Mouse (Mus musculus) MEL (cell line): ENCODE results near the gene Nxph4. TPM values are rescaled to one million over a fixed set of nuclear protein-coding genes. Genes with fewer than 3 reads are reported as not detected.
A peak's percentile ranks its signal among the peaks of the same experiment; 100 is the strongest.

Source experiments
- DNase-seq: peaks from one replicate; pipeline ENCODE4 v3.0.0; 2011; ENCODE audit warnings: low read depth, low spot score
- H3K27ac ChIP-seq: 2 replicates; pipeline ENCODE4 v1.5.1; 2012; ENCODE audit warnings: low read depth, mild to moderate bottlenecking, control low read depth, low read length, moderate library complexity; ENCODE audit not compliant: control insufficient read depth
- H3K27me3 ChIP-seq, 2 experiments: fragments of 150-350 bp in 1 of 2; sonication (generic) in 1 of 2; 2 replicates each; pipeline ENCODE4 v1.6.1; 2012; ENCODE audit warnings: low read length in 2 of 2, mild to moderate bottlenecking in 2 of 2, improper control_type of control experiment in 1 of 2, moderate library complexity in 1 of 2; ENCODE audit not compliant: insufficient read depth in 2 of 2, control insufficient read depth in 1 of 2
- H3K36me3 ChIP-seq, 2 experiments: 2 replicates each; pipeline ENCODE4 v1.6.1; 2012 to 2014; ENCODE audit warnings: low read length in 2 of 2, improper control_type of control experiment in 1 of 2, inconsistent platforms in 1 of 2, mild to moderate bottlenecking in 1 of 2; ENCODE audit not compliant: insufficient read depth in 2 of 2, control insufficient read depth in 1 of 2
- H3K4me1 ChIP-seq, 2 experiments: fragments of 150-350 bp in 1 of 2; sonication (generic) in 1 of 2; 2 replicates each; pipeline ENCODE4 v1.6.1; 2012; ENCODE audit warnings: low read length in 2 of 2, improper control_type of control experiment in 1 of 2, mild to moderate bottlenecking in 1 of 2; ENCODE audit not compliant: insufficient read depth in 2 of 2, control insufficient read depth in 1 of 2
- H3K4me3 ChIP-seq, 2 experiments: fragments of 150-350 bp in 1 of 2; sonication (generic) in 1 of 2; 2 replicates each; pipeline ENCODE4 v1.5.1; 2012; ENCODE audit warnings: low read depth in 2 of 2, low read length in 2 of 2, mild to moderate bottlenecking in 2 of 2, moderate library complexity in 2 of 2, control low read depth in 1 of 2, improper control_type of control experiment in 1 of 2; ENCODE audit not compliant: control insufficient read depth in 1 of 2, insufficient read depth in 1 of 2
- H3K79me2 ChIP-seq: 2 replicates; pipeline ENCODE4 v1.6.1; 2012; ENCODE audit warnings: mild to moderate bottlenecking, low read length, moderate library complexity; ENCODE audit not compliant: control insufficient read depth, poor library complexity, insufficient read depth
- H3K9ac ChIP-seq: 2 replicates; pipeline ENCODE4 v1.6.1; 2012; ENCODE audit warnings: low read depth, mild to moderate bottlenecking, control low read depth, low read length, moderate library complexity; ENCODE audit not compliant: control insufficient read depth, poor library complexity, severe bottlenecking
- H3K9me3 ChIP-seq: fragments of 150-350 bp; sonication (generic); replicated peaks from 2 replicates; pipeline ENCODE4 v1.6.1; 2012; ENCODE audit warnings: mild to moderate bottlenecking, low read length, improper control_type of control experiment, moderate library complexity; ENCODE audit not compliant: insufficient read depth
- BHLHE40 ChIP-seq: IDR thresholded peaks from 2 replicates; pipeline ENCODE4 v1.6.1; 2012; ENCODE audit warnings: low read depth, mild to moderate bottlenecking, inconsistent platforms, low read length, improper control_type of control experiment, borderline replicate concordance
- CTCF ChIP-seq, 3 experiments: IDR thresholded peaks in 2 of 3; conservative IDR thresholded peaks in 1 of 3; 2 replicates each; pipeline ENCODE4 v1.5.1; 2011 to 2012; ENCODE audit warnings: low read length in 3 of 3, low read depth in 2 of 3, mild to moderate bottlenecking in 2 of 3, improper control_type of control experiment in 1 of 3, inconsistent platforms in 1 of 3, mixed read lengths in 1 of 3, moderate library complexity in 1 of 3; ENCODE audit not compliant: control insufficient read depth in 1 of 3, insufficient read depth in 1 of 3, poor library complexity in 1 of 3, severe bottlenecking in 1 of 3
- ETS1 ChIP-seq: IDR thresholded peaks from 2 replicates; pipeline ENCODE4 v1.6.1; 2012; ENCODE audit warnings: low read depth, mild to moderate bottlenecking, inconsistent platforms, low read length, improper control_type of control experiment, moderate library complexity
- MYC ChIP-seq: IDR thresholded peaks from 2 replicates; pipeline ENCODE4 v1.6.1; 2011; ENCODE audit warnings: low read depth, mild to moderate bottlenecking, low read length, improper control_type of control experiment, moderate library complexity
- POLR2AphosphoS2 ChIP-seq: IDR thresholded peaks from 2 replicates; pipeline ENCODE4 v1.6.1; 2011; ENCODE audit warnings: low read length, improper control_type of control experiment
- POLR2AphosphoS5 ChIP-seq: IDR thresholded peaks from 2 replicates; pipeline ENCODE4 v1.6.1; 2012; ENCODE audit warnings: low read depth, borderline replicate concordance, mild to moderate bottlenecking, inconsistent platforms, low read length, moderate library complexity, mixed read lengths
- TCF12 ChIP-seq: IDR thresholded peaks from 2 replicates; pipeline ENCODE4 v1.6.1; 2014; ENCODE audit warnings: low read depth, mild to moderate bottlenecking, inconsistent platforms, low read length, improper control_type of control experiment, moderate library complexity
- USF2 ChIP-seq, 2 experiments: IDR thresholded peaks; 2 replicates each; pipeline ENCODE4 v1.6.1; 2011 to 2012; ENCODE audit warnings: improper control_type of control experiment in 2 of 2, low read length in 2 of 2, borderline replicate concordance in 1 of 2, inconsistent platforms in 1 of 2, low read depth in 1 of 2, mild to moderate bottlenecking in 1 of 2; ENCODE audit not compliant: insufficient read depth in 1 of 2
- ZC3H11A ChIP-seq: IDR thresholded peaks from 2 replicates; pipeline ENCODE4 v1.6.1; 2012; ENCODE audit warnings: low read depth, mild to moderate bottlenecking, inconsistent platforms, low read length, improper control_type of control experiment
- polyA plus RNA-seq, 2 experiments: library from polyadenylated mRNA; stranded (reverse) in 1 of 2; unstranded in 1 of 2; fragments of >175 nt in 1 of 2; fragments of >200 nt in 1 of 2; gene quantifications; 2 replicates each; pipeline versions ENCODE4 v1.2.1 to v1.2.4; 2012; ENCODE audit warnings: low replicate concordance in 2 of 2, low read depth in 1 of 2; ENCODE audit not compliant: insufficient read length in 2 of 2, insufficient read depth in 1 of 2, missing spikeins in 1 of 2
- total RNA-seq: library from RNA; depleted of rRNA; stranded (reverse); fragments of 300-350 nt; gene quantifications from 2 replicates; pipeline ENCODE4 v1.2.3, GENCODE M21; 2012

Nxph4 gene
- total and polyA plus RNA-seq, 3 experiments = 0.24 TPM; not detected in 2

GRCm38 (mm10) chr10:127546505-127546904, 12.1 kb upstream of the Nxph4 start:
- Histone ChIP-seq H3K27me3 (no peaks in the 10 kb centered on the region), H3K9me3 (no peaks in the 10 kb centered on the region)

GRCm38 (mm10) chr10:127544375-127544774, 10.0 kb upstream of the Nxph4 start:
- Histone ChIP-seq H3K9ac (no peak overlapping the region), H3K27ac (no peak overlapping the region), H3K36me3 (no peaks in the 10 kb centered on the region), H3K4me3 (no peak overlapping the region), H3K27me3 (no peaks in the 10 kb centered on the region; a peak in 1 of 4 replicates), H3K4me1 (no peaks in the 10 kb centered on the region), H3K79me2 (no peaks in the 10 kb centered on the region), H3K9me3 (no peaks in the 10 kb centered on the region)
- DNase-seq = no peak
- TF ChIP-seq ZC3H11A (no peak), TCF12 (no peak)

More at GRCm38 (mm10) chr10:127546505-127546904, 12.1 kb upstream of the Nxph4 start:
- TF ChIP-seq ETS1 (no peak), CTCF (IDR thresholded peaks at IDR 0.05 in 2 of 3, conservative IDR thresholded peaks at IDR 0.05 in 1 of 3; ENCODE audit: control insufficient read depth in 1 of 3, insufficient read depth in 1 of 3, low read depth in 2 of 3, low read length in 3 of 3, poor library complexity in 1 of 3, severe bottlenecking in 1 of 3) (peak; percentile 7 to 40 (median 28); a peak in 5 of 6 replicates)
- TF ChIP-seq, all 39 proteins: peak for 1
- H3K79me2 ChIP-seq = no peaks in the 10 kb centered on the region
- H3K27ac ChIP-seq = no peak overlapping the region
- H3K36me3 ChIP-seq = no peaks in the 10 kb centered on the region
- DNase-seq = peak; percentile 27
- no peaks in the 10 kb centered on the region for H3K4me1 ChIP-seq
- H3K4me3 ChIP-seq = no peak overlapping the region
- no peak overlapping the region for H3K9ac ChIP-seq

- Histone ChIP-seq H3K27ac (no peak overlapping the region), H3K9me3 (no peaks in the 10 kb centered on the region), H3K27me3 (no peaks in the 10 kb centered on the region; a peak in 1 of 4 replicates), H3K4me1 (no peaks in the 10 kb centered on the region), H3K36me3 (no peaks in the 10 kb centered on the region)
- no peak for DNase-seq
- TF ChIP-seq USF2 (IDR thresholded peaks at IDR 0.05; ENCODE audit: borderline replicate concordance in 1 of 2, insufficient read depth in 1 of 2, low read depth in 1 of 2, low read length in 2 of 2) = no peak
- no peak for TF ChIP-seq POLR2AphosphoS5
- no peak for TF ChIP-seq BHLHE40
- TF ChIP-seq MYC = no peak
- TF ChIP-seq, all 39 proteins: peak for 0
- no peak overlapping the region for H3K9ac ChIP-seq
- H3K79me2 ChIP-seq = no peaks in the 10 kb centered on the region
- no peak overlapping the region for H3K4me3 ChIP-seq
These were observed 9.6 kb upstream of the Nxph4 start for GRCm38 (mm10) chr10:127543916-127544315.

GRCm38 (mm10) chr10:127542720-127543119, 8.4 kb upstream of the Nxph4 start:
- TF ChIP-seq TCF12 (no peak), POLR2AphosphoS2 (no peak)
- no peaks in the 10 kb centered on the region for H3K36me3 ChIP-seq
- no peaks in the 10 kb centered on the region for H3K9me3 ChIP-seq
- no peak overlapping the region for H3K4me3 ChIP-seq
- peaks cover 0 to 6% of the 10 kb centered on the region in 2 experiments; a peak in 2 of 4 replicates for H3K4me1 ChIP-seq
- no peak overlapping the region for H3K9ac ChIP-seq
- DNase-seq = no peak
- H3K27me3 ChIP-seq = no peaks in the 10 kb centered on the region; a peak in 1 of 4 replicates
- no peak overlapping the region for H3K27ac ChIP-seq
- H3K79me2 ChIP-seq = no peaks in the 10 kb centered on the region
